Mouse (Mus musculus) retina, postnatal 1 day (tissue): ENCODE measurements around the gene Actr1a.

Experiments
- DNase-seq: peaks from one replicate; pipeline ENCODE4 v3.0.0-alpha.2; 2012

Actr1a gene

GRCm38 (mm10) chr19:46349550-46349949, 46.0 kb downstream of the Actr1a start:
- no peak for DNase-seq

GRCm38 (mm10) chr19:46348761-46349458, 46.6 kb downstream of the Actr1a start:
- DNase-seq, result peak; percentile 91

- no peak for DNase-seq
Observed at GRCm38 (mm10) chr19:46347936-46348668, 47.4 kb downstream of the Actr1a start.

DNA sequence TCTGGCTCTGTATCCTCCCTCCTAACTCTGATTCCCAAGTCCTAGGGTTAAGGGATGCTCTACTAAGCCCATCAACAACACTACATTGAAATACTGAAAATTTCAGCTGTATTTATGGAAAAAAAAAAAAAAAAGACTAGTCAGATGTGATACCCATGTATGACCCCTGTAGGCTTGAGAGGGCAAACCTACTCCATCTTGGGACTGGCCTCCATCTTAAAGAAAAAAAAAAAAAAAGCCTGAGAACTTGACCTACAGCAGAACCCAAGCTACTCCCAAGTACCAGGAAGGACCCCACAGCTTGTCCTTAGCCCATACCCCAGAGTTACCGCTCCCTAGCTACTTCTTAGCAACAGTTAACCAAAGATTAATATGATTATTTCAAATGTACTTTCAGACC, 48.4 kb downstream of the Actr1a start:
- no peak for DNase-seq

DNA sequence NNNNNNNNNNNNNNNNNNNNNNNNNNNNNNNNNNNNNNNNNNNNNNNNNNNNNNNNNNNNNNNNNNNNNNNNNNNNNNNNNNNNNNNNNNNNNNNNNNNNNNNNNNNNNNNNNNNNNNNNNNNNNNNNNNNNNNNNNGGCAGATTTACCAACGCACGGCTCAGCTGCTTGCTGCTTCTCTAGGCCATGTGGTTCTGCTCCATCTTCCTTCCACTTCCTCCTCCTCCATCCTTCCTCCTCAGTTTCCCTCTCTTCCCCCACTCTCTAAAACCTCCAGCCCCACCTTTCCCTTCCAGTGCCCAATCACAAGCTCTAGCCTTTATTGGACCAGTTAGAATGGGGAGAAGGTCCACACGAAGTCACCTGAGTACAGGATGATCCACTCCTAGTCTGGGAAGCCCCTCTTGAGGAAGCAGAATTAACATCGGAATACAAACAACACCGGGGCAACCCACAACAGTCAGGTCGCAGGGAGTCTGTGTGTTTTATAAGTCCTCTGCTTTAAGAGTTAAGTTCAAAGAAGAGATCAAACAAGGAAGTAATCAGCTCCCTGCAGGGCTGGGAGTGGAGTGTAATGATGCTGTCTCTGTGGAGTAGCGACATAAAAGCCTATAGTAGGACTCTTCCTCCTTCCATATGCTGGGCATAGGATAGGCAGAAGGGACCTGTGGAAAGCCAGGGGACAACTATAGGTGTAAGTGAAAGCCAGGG, 50.7 kb downstream of the Actr1a start:
- no peak for DNase-seq

DNA sequence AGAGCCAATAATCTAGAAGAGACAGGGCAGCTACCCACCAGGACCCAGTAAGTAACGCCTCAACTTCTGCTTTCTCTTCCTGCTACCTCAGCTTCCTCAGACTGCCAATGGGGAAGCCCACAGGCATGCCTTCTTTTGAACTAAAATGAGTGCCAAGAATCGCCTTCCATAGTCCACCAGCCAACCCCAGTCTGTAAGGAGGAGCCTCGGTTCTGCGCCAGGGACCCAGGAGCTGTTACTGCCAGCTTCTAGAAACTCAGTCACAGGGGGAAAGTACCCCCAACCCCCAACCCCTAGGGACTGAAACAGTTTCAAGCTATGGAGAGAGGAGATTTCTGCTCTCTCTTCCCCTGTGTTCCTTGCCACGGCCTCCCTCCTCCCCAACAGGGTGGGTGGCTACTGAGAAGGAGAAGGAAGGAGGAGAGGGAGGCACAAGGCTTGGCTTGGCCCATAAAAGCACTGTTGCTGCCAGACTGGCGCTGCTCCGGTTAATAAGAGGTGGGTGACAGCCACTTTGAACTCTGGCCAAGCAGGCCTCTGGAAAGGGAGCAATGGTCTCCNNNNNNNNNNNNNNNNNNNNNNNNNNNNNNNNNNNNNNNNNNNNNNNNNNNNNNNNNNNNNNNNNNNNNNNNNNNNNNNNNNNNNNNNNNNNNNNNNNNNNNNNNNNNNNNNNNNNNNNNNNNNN, 56.1 kb downstream of the Actr1a start:
- no peak for DNase-seq

GRCm38 (mm10) chr19:46338942-46339286, 56.6 kb downstream of the Actr1a start:
- no peak for DNase-seq

GRCm38 (mm10) chr19:46338331-46338936, 57.1 kb downstream of the Actr1a start, which contains the start of gene Cuedc2:
Gene Cuedc2, minus strand, starts transcription at chr19:46338702.
- DNase-seq, result peak; percentile 98

- no peak for DNase-seq
Observed at GRCm38 (mm10) chr19:46337719-46338330, 57.7 kb downstream of the Actr1a start.

DNA sequence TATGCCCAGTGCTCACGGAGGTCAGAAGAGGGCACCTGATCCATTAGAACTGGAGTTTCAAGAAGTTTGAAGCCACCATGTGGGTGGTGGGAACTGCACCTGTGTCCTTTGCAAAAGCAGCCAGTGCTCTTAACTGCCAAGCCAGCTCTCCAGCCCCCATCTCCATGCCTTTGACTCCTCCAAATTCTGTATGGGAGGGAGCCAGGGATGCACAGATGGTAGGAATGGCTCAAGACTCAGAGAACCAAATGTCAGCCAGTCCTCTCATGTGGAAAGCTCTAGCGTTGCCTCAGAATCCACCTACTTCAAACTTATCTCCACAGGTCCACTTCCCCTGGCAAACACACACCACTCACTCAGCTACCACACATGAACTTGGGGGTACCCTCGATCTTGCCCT, 61.6 kb downstream of the Actr1a start:
- DNase-seq, result no peak

GRCm38 (mm10) chr19:46332721-46333339, 62.7 kb downstream of the Actr1a start:
- DNase-seq, result no peak

DNA sequence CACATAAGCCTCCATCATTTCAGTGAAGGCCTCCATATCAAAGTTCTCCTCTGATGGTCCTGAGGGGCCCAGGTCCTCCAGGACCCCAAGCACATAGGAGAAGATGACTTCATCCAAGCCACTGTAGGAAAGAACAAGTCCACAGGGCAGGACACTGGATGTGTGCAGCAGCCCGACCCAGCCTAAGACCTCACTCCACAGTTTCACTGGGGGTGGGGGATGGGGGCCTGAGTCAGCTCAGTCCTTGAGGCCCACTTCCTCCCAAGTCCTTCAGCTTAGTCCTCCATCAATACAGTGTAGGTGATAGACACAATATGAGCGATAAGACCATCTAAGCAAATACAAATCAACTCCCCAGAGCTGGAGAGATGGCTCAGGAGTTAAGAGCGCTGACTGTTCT, 63.6 kb downstream of the Actr1a start:
- DNase-seq, result no peak

DNA sequence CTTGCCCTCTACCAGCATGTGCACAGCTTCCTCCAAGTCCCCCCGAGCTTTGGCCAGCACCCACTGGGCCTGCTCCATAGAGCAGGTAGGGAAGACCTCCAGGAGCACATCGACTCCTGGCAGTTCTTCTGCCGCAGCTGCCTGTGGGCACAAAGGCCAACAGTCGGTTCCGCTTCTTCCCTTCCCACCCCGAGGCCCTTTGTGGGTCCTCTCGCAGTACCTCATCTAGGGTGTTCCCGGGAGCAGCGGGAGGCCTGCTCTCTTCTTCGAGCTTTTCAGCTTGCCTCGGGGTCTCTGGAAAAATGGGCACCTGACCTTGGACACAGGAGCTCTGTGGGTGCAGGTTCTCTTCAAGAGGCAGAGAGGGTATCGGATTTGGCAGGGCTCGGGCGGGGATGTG, 64.2 kb downstream of the Actr1a start:
- no peak for DNase-seq

DNA sequence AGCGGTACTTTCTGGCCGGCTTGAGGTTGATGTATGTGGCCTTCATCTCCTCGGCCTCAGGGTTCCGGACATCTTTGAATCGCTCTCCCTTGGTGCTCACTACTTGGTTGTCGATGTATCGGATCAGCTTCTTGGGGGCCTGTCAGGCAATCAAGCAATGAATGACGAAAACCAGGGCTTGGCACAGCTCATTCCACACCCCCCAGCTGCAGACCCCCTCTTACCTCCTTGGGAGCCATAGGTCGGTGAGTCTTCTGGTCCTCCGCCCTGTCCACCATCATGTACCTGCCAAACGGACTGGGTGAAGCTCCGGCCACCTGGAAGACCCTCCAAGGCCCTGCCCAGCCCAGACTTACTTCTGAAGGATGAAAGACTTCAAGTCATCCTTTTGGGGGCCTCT, 64.9 kb downstream of the Actr1a start:
- no peak for DNase-seq

- peak; percentile 86 for DNase-seq
Observed at GRCm38 (mm10) chr19:46329951-46330350, 65.6 kb downstream of the Actr1a start.

- no peak for DNase-seq
Observed at GRCm38 (mm10) chr19:46329031-46329641, 66.4 kb downstream of the Actr1a start.

DNA sequence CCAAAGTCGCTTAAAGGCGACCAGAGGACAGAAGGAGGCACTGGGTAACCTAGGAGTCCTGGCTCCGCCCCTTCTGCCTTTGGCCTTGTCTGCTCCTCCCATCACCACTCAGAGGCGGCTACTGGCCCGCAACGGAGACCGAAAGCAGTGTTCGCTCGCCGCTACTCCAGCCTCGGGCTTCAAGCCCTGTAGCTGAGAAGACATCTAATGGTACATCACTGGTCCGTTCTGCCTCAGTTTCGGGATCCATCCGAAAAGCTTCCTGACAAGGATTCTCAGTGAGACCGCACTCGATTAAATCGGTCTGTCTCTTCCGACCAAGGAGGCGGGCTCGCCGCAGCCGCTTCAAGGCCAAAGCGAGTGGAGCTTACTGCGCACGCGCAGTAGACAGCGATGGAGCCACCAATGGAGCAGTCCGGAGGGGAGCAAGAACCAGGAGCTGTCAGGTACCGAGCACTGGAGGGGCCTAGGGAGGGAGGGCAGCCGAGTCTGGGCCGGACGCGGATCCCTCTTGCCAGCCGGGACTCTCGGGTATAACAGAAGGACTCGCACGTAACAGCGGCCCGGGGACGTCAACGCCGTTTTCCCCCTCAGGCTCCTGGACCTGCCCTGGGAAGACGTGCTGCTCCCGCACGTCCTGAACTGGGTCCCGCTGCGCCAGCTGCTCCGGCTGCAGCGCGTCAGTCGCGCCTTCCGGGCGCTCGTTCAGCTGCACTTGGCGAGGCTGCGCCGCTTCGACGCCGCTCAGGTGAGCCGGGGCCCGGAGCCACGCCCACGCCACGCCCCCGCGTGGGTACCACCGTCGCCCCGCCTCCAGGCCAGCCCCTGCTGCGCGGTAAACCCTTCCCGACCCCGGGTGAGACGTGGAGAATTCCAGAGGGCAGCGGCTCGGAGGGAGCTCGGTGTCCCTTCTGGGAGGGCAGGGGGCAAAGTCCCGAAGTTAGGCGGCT, 67.2 kb downstream of the Actr1a start, which contains the start of gene Fbxl15:
Gene Fbxl15, plus strand, starts transcription at position 104 of the 950 bp plus-strand sequence.
- peak; percentile 98 for DNase-seq

DNA sequence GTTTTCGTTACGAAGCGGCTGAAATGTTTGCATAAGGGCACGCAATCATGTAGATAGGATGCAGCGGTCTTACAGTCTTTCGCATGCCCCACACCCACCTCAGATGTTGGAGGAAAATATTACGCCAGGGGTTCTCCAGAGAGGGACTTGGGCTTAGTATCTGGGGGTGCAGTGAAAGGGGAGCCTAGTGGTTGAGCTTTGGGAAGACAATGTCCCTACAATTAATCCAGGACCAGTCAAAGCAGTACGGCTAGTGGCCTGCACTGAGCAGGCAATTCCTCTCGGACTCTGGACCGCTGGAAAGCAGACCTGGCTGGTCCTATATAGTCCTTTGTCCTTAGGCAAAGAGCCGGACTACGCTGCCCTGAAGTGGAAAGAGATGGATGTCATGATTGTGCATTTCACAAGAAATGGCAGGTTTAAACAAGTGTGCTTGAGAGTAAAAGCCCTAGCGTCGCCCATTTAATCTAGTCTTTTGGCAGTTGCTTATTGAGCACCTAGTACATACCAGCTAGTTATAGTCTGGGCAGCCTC, 68.0 kb downstream of the Actr1a start:
- DNase-seq, result no peak
